ENCODE assay signal across 15 mouse cellular contexts in genomic region chr9:67026890-67027289, GRCm38 (mm10).
"Had no signal": no experiment of that assay in that cellular context is flagged by ENCODE, and none has a peak within 500 bp of the region (broad histone marks: within the 10 kb centered on the region; RNA-seq: fewer than 3 reads in every experiment).

No protein-coding gene starts in this region.

- H3K9ac ChIP-seq: limb, embryonic 12.5 days had no signal

- DNase-seq: kidney, adult 18-20 months; kidney, postnatal 10 days; kidney, postnatal 4 days; lung, adult 2 months; lung, postnatal 4 days; midbrain, embryonic 14.5 days; right cerebral cortex, adult 18-20 months; right cerebral cortex, postnatal 25 days; spleen, adult 18-20 months; thymus, adult 18-20 months; thymus, postnatal 25 days had no signal

- H3K27ac ChIP-seq: layer of hippocampus, adult 2 months; limb, embryonic 12.5 days; midbrain, embryonic 10.5 days had no signal

- H3K27me3 ChIP-seq: limb, embryonic 12.5 days had no signal

- H3K4me3 ChIP-seq: layer of hippocampus, adult 2 months; limb, embryonic 12.5 days; midbrain, embryonic 10.5 days had no signal

- H3K4me1 ChIP-seq: limb, embryonic 12.5 days; midbrain, embryonic 10.5 days had no signal

- H3K4me2 ChIP-seq: limb, embryonic 12.5 days had no signal

- H3K9me3 ChIP-seq: limb, embryonic 12.5 days; midbrain, embryonic 10.5 days had no signal

- ATAC-seq: lung, postnatal 0 days had no signal
